25 mouse cellular contexts compared by ENCODE assay signal in the genomic region with DNA sequence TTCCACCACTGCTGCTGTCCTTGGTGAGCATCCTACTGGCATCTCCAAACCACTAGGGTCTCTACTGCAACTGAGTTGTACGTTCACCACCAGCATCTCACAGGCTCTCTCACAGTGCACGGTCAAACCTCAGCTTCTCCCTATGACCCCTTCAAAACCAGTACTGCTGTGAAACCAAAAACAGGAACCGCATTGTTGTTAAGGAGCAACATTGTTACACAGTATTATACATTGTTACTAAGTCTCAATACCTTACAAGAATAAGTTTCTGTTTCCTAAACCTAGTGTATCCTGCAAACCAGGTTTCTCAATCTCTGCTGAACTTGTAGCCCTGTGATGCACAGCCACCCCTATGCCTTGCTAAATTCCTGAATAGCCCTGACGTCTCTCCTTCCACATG.
"Had no signal": no experiment of that assay in that cellular context is flagged by ENCODE, and none has a peak within 500 bp of the region (broad histone marks: within the 10 kb centered on the region; RNA-seq: fewer than 3 reads in every experiment).

No protein-coding gene starts in this region.

- DNase-seq: gastrocnemius, postnatal 14 days; gastrocnemius, postnatal 36 days; heart, adult 18-20 months; heart, postnatal 10 days; heart, postnatal 4 days; kidney, adult 11 months; kidney, adult 2 months; kidney, adult 9 months; kidney, postnatal 14 days; kidney, postnatal 36 days; layer of hippocampus, adult 9-11 months; layer of hippocampus, postnatal 36 days; liver had no signal

- ATAC-seq: hindbrain, embryonic 16.5 days; intestine, embryonic 16.5 days had no signal

- H3K4me3 ChIP-seq: heart, embryonic 10.5 days; heart, embryonic 12.5 days; hindbrain, embryonic 10.5 days; hindbrain, embryonic 12.5 days; kidney, embryonic 15.5 days; limb, embryonic 10.5 days; limb, embryonic 12.5 days had no signal

- H3K27me3 ChIP-seq: heart, embryonic 12.5 days had no signal

- H3K4me2 ChIP-seq: heart, embryonic 12.5 days; hindbrain, embryonic 12.5 days; hindbrain, embryonic 14.5 days; kidney, embryonic 15.5 days; limb, embryonic 12.5 days; liver, embryonic 11.5 days had no signal

- H3K9ac ChIP-seq: heart, embryonic 12.5 days; hindbrain, embryonic 12.5 days; hindbrain, embryonic 14.5 days; kidney, embryonic 15.5 days; limb, embryonic 12.5 days had no signal

- H3K27ac ChIP-seq: heart, embryonic 10.5 days; hindbrain, embryonic 10.5 days; hindbrain, embryonic 12.5 days; hindbrain, embryonic 14.5 days; kidney, embryonic 15.5 days; kidney, postnatal 0 days; limb, embryonic 10.5 days; limb, embryonic 12.5 days had no signal

- H3K4me1 ChIP-seq: heart, embryonic 10.5 days; heart, embryonic 12.5 days; hindbrain, embryonic 12.5 days; limb, embryonic 12.5 days had no signal

- H3K36me3 ChIP-seq: heart, embryonic 10.5 days; heart, embryonic 12.5 days; hindbrain, embryonic 10.5 days; hindbrain, embryonic 12.5 days; kidney, embryonic 15.5 days; limb, embryonic 10.5 days; limb, embryonic 12.5 days had no signal

- H3K9me3 ChIP-seq: heart, embryonic 10.5 days; limb, embryonic 10.5 days had no signal
